Mouse (Mus musculus) megakaryocyte, embryonic 14.5 days (primary cell): ENCODE results near the gene Cenpa.

Source experiments
- FLI1 ChIP-seq: IDR thresholded peaks from 2 replicates; pipeline ENCODE4 v1.6.1; 2012; ENCODE audit warnings: low read length, inconsistent platforms, mixed read lengths
- GATA1 ChIP-seq: IDR thresholded peaks from 3 replicates; pipeline ENCODE4 v1.6.1; 2012; ENCODE audit warnings: mixed read lengths, low read length, inconsistent platforms, borderline replicate concordance

DNA sequence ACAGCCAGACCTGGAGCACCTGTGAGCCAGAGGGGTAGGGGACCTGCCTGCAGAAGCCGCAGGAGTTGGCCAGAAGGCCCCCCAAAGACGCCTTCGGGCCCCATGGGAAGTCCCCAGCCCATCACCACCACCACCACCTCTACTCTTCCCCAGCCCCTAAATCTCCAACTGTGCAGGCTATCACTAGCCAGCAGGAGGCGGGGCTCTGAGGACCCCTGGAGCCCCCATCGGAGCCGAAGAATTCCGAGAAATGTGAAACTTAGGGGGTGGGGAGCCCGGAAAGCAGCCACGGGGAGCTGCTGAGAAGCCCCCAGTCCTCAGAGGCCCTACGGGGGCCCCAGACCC lies 43.8 kb upstream of the Cenpa start:
- no peak for TF ChIP-seq GATA1
- TF ChIP-seq FLI1: no peak
